Mouse (Mus musculus) heart, embryonic 13.5 days (tissue): ENCODE results near the gene Mrgprf. TPM values are rescaled to one million over a fixed set of nuclear protein-coding genes. Genes with fewer than 3 reads are reported as not detected.

Experiments
- ATAC-seq: fragments of 200-750 bp; cut with Nextera tagmentation; 2 replicates; pipeline ENCODE4 v1.8.0; 2017; ENCODE audit warnings: moderate TSS enrichment; ENCODE audit not compliant: insufficient number of reproducible peaks, low FRiP score, low TSS enrichment; ENCODE audit errors: extremely low read depth
- H3K27ac ChIP-seq: fragments of 300-500 bp; sonication (generic); replicated peaks from 2 replicates; pipeline ENCODE4 v1.5.1; 2015; ENCODE audit warnings: moderate library complexity, mild to moderate bottlenecking, inconsistent platforms
- H3K27me3 ChIP-seq: fragments of 300-500 bp; sonication (generic); replicated peaks from 2 replicates; pipeline ENCODE4 v1.6.1; 2015; ENCODE audit warnings: mild to moderate bottlenecking, inconsistent platforms
- H3K36me3 ChIP-seq: fragments of 300-500 bp; sonication (generic); 2 replicates; pipeline ENCODE4 v1.6.1; 2015; ENCODE audit warnings: mild to moderate bottlenecking, inconsistent platforms
- H3K4me1 ChIP-seq: fragments of 300-500 bp; sonication (generic); 2 replicates; pipeline ENCODE4 v1.6.1; 2015; ENCODE audit warnings: inconsistent platforms
- H3K4me2 ChIP-seq: fragments of 300-500 bp; sonication (generic); 2 replicates; pipeline ENCODE4 v1.6.1; 2015; ENCODE audit warnings: inconsistent platforms, mild to moderate bottlenecking, moderate library complexity
- H3K4me3 ChIP-seq: fragments of 300-500 bp; sonication (generic); 2 replicates; pipeline ENCODE4 v1.5.1; 2015; ENCODE audit warnings: moderate library complexity, mild to moderate bottlenecking, inconsistent platforms
- H3K9ac ChIP-seq: fragments of 300-500 bp; sonication (generic); 2 replicates; pipeline ENCODE4 v1.6.1; 2015; ENCODE audit warnings: inconsistent platforms, mild to moderate bottlenecking, moderate library complexity
- H3K9me3 ChIP-seq: fragments of 300-500 bp; sonication (generic); 2 replicates; pipeline ENCODE4 v1.6.1; 2016; ENCODE audit warnings: inconsistent platforms
- WGBS: fragments of 180-500 bp; shearing (Covaris S2); methylation state at CpG from one replicate; pipeline ENCODE4 v1.1.7; 2015; ENCODE audit warnings: mixed read lengths; 5-methylcytosine and 5-hydroxymethylcytosine counted together
- polyA plus RNA-seq: library from polyadenylated mRNA; unstranded; fragments of >200 nt; fragmentation: Nextera tagmentation; extraction: Ambion mirVana; gene quantifications from 2 replicates; pipeline ENCODE4 v1.2.1, GENCODE M21; 2015

Gene Mrgprf
- polyA plus RNA-seq, 1 experiment from 2014 or later: 0.25 TPM

GRCm38 (mm10) chr7:145301341-145302005 is 845 bp downstream of the Mrgprf start:
- WGBS: 77% methylated on average over 6 of the region's 6 CpGs
- ATAC-seq: no peak
- H3K9ac ChIP-seq: no peak overlapping the region
- no peak overlapping the region for H3K4me2 ChIP-seq
- peaks cover 19% of the 10 kb centered on the region for H3K4me1 ChIP-seq
- no peaks in the 10 kb centered on the region for H3K36me3 ChIP-seq
- H3K4me3 ChIP-seq: no peak overlapping the region
- H3K9me3 ChIP-seq: no peaks in the 10 kb centered on the region
- no peak overlapping the region for H3K27ac ChIP-seq
- H3K27me3 ChIP-seq: no peaks in the 10 kb centered on the region

- H3K9me3 ChIP-seq: no peaks in the 10 kb centered on the region
- H3K27ac ChIP-seq: peak overlapping the region; percentile 36; the same call in 1 of the 2 replicates
- peak overlapping the region; percentile 66 for H3K4me2 ChIP-seq
- 0 out of 2 replicates have a peak, but pooled peaks cover 2% of the 10 kb centered on the region for H3K27me3 ChIP-seq
- no peaks in the 10 kb centered on the region for H3K36me3 ChIP-seq
- peak; percentile 64; the same call in 1 of the 2 replicates for ATAC-seq
- peak overlapping the region; percentile 66 for H3K9ac ChIP-seq
- peaks cover 19% of the 10 kb centered on the region for H3K4me1 ChIP-seq
- peak overlapping the region; percentile 33 for H3K4me3 ChIP-seq
- 7% methylated on average over 20 of the region's 20 CpGs for WGBS
These were observed 2.1 kb downstream of the Mrgprf start for GRCm38 (mm10) chr7:145302488-145303285.

- no peak for ATAC-seq
- Histone ChIP-seq H3K4me1 (peaks cover 19% of the 10 kb centered on the region), H3K27ac (no peak overlapping the region), H3K4me2 (no peak overlapping the region), H3K4me3 (no peak overlapping the region), H3K36me3 (no peaks in the 10 kb centered on the region), H3K9me3 (no peaks in the 10 kb centered on the region), H3K9ac (no peak overlapping the region), H3K27me3 (0 out of 2 replicates have a peak, but pooled peaks cover 7% of the 10 kb centered on the region)
- WGBS: 70% methylated on average over 2 of the region's 2 CpGs
These were observed 3.5 kb downstream of the Mrgprf start for GRCm38 (mm10) chr7:145304153-145304552.

DNA sequence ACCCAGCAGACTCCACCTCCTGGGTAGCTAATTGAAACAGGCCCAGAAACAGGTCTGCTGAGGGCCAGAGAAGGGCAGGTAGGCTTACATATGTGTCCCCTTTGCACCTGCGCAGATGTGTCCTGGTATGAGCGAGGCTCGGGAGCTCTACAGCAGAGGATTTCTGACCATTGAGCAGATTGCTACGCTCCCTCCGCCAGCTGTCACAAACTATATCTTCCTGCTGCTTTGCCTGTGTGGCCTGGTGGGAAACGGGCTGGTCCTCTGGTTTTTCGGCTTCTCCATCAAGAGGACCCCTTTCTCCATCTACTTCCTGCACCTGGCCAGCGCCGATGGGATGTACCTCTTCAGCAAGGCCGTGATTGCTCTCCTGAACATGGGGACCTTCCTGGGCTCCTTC is 7.0 kb downstream of the Mrgprf start:
- Histone ChIP-seq H3K9ac (no peak overlapping the region), H3K27me3 (peaks cover 19% of the 10 kb centered on the region; the same call in 1 of the 2 replicates), H3K4me2 (no peak overlapping the region), H3K27ac (no peak overlapping the region), H3K4me1 (peaks cover 6% of the 10 kb centered on the region), H3K9me3 (no peaks in the 10 kb centered on the region), H3K4me3 (no peak overlapping the region), H3K36me3 (no peaks in the 10 kb centered on the region)
- ATAC-seq: no peak
- 82% methylated on average over 10 of the region's 10 CpGs for WGBS

DNA sequence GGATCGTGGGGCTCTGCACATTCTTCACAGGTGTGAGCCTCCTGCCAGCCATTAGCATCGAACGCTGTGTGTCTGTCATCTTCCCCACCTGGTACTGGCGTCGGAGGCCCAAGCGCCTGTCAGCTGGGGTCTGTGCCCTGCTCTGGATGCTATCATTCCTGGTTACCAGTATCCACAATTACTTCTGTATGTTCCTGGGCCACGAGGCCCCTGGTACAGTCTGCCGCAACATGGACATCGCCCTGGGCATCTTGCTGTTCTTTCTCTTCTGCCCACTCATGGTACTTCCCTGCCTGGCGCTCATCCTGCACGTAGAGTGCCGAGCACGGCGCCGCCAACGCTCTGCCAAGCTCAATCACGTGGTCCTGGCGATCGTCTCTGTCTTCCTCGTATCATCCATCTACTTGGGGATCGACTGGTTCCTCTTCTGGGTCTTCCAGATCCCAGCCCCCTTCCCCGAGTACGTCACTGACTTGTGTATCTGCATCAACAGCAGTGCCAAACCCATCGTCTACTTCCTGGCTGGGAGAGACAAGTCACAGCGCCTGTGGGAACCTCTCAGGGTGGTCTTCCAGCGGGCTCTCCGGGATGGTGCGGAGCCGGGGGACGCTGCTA is 7.5 kb downstream of the Mrgprf start:
- 0 out of 2 replicates have a peak overlapping the region, but pooled peaks have one; percentile 5 for H3K4me2 ChIP-seq
- 60% methylated on average over 30 of the region's 30 CpGs for WGBS

GRCm38 (mm10) chr7:145308866-145309265 is 8.2 kb downstream of the Mrgprf start:
- Histone ChIP-seq H3K27ac (no peak overlapping the region), H3K27me3 (peaks cover 19% of the 10 kb centered on the region; the same call in 1 of the 2 replicates), H3K4me2 (no peak overlapping the region), H3K4me3 (no peak overlapping the region), H3K9me3 (no peaks in the 10 kb centered on the region), H3K4me1 (no peaks in the 10 kb centered on the region; the same call in 1 of the 2 replicates), H3K9ac (no peak overlapping the region), H3K36me3 (no peaks in the 10 kb centered on the region)
- ATAC-seq: no peak
- WGBS: 47% methylated on average over 4 of the region's 4 CpGs

More for the DNA sequence above, 7.5 kb downstream of the Mrgprf start:
- H3K27ac ChIP-seq: no peak overlapping the region
- no peaks in the 10 kb centered on the region for H3K9me3 ChIP-seq
- no peak for ATAC-seq
- H3K4me1 ChIP-seq: peaks cover 1% of the 10 kb centered on the region
- H3K36me3 ChIP-seq: no peaks in the 10 kb centered on the region
- no peak overlapping the region for H3K4me3 ChIP-seq
- no peak overlapping the region for H3K9ac ChIP-seq
- H3K27me3 ChIP-seq: peaks cover 19% of the 10 kb centered on the region; the same call in 1 of the 2 replicates

DNA sequence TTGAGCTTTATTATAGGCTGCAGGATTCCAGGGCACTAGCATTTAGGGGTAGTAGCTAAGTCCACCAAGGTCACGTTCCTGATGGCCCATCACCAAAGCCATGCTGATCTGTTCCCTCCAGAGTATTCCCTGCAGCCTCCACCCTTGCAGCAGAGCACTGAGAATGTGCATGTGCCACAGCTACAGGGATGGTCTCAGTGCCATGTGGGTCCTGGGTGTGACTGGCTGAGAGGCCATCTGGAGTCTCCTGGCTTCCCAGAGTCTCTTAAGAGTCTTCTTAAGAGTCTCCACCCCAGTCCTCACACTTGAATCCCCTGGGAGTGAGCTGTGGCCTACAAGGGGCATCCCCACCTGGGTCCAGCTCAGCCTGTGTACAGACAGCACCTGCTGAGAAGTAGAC is 9.2 kb downstream of the Mrgprf start:
- H3K27me3 ChIP-seq: peaks cover 19% of the 10 kb centered on the region; the same call in 1 of the 2 replicates
- H3K9ac ChIP-seq: no peak overlapping the region
- H3K27ac ChIP-seq: no peak overlapping the region
- H3K4me2 ChIP-seq: no peak overlapping the region
- H3K9me3 ChIP-seq: no peaks in the 10 kb centered on the region
- H3K4me1 ChIP-seq: no peaks in the 10 kb centered on the region; the same call in 1 of the 2 replicates
- ATAC-seq: no peak
- H3K4me3 ChIP-seq: no peak overlapping the region
- H3K36me3 ChIP-seq: no peaks in the 10 kb centered on the region
- 60% methylated on average over 1 of the region's 1 CpGs for WGBS

DNA sequence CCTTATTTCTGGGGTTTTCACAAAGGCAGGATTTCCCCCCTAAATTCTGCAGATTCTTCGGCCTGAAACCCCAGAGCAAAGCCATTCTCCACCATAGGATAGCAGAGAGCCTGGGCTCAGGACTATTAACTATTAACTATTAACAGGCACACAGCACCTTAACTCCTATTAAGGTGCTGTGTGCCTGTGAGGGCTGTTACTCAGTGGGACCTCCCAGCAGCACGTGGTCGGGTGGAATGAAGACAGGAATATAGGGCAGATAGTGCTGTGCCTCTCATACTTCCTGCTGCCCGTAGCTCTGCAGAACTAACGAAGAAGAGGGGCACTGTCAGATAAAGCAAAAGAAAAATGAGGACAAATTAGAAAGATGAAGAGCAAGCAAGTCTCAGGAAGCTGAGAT is 9.9 kb downstream of the Mrgprf start:
- 55% methylated on average over 5 of the region's 5 CpGs for WGBS
- no peak overlapping the region for H3K4me3 ChIP-seq
- no peaks in the 10 kb centered on the region for H3K36me3 ChIP-seq
- peaks cover 19% of the 10 kb centered on the region; the same call in 1 of the 2 replicates for H3K27me3 ChIP-seq
- H3K9ac ChIP-seq: no peak overlapping the region
- H3K27ac ChIP-seq: no peak overlapping the region
- no peak for ATAC-seq
- H3K4me1 ChIP-seq: no peaks in the 10 kb centered on the region; the same call in 1 of the 2 replicates
- no peaks in the 10 kb centered on the region for H3K9me3 ChIP-seq
- no peak overlapping the region for H3K4me2 ChIP-seq

DNA sequence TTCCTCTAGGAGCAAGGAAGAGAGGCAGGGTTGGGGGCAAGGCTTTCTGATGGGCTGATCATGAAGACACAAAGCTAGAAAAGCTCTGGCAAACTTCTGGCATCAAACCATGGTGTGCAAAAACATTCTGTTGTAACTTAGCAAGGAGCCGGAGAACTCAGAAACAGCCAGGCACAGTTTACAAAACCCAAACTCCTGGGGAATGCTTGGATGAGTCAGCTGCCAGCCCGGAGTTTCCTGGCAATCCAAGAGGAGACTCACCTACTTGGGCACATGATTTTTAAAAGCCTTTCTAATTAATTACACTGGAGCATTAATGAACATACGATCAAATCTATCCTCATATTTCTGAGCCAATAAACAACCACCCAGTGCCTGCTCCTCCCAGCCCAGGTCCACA is 11.5 kb downstream of the Mrgprf start:
- Histone ChIP-seq H3K27ac (no peak overlapping the region), H3K9ac (no peak overlapping the region), H3K9me3 (no peaks in the 10 kb centered on the region), H3K4me1 (no peaks in the 10 kb centered on the region; the same call in 1 of the 2 replicates), H3K4me3 (no peak overlapping the region), H3K4me2 (no peak overlapping the region), H3K36me3 (no peaks in the 10 kb centered on the region), H3K27me3 (peaks cover 19% of the 10 kb centered on the region; the same call in 1 of the 2 replicates)
- ATAC-seq: no peak
- WGBS: 78% methylated on average over 3 of the region's 3 CpGs

GRCm38 (mm10) chr7:145314785-145315411 is 14.3 kb downstream of the Mrgprf start, which contains the start of gene Mrgprd:
Gene Mrgprd (plus strand): TSS chr7:145314835.
- 87% methylated on average over 6 of the region's 6 CpGs for WGBS
- H3K4me1 ChIP-seq: no peaks in the 10 kb centered on the region
- no peak for ATAC-seq

GRCm38 (mm10) chr7:145317522-145317921 is 16.9 kb downstream of the Mrgprf start:
- 68% methylated on average over 4 of the region's 4 CpGs for WGBS
- ATAC-seq: no peak
- Histone ChIP-seq H3K9ac (no peak overlapping the region), H3K27me3 (no peaks in the 10 kb centered on the region), H3K4me2 (no peak overlapping the region), H3K27ac (no peak overlapping the region), H3K36me3 (no peaks in the 10 kb centered on the region), H3K9me3 (no peaks in the 10 kb centered on the region), H3K4me3 (no peak overlapping the region), H3K4me1 (no peaks in the 10 kb centered on the region)

More at GRCm38 (mm10) chr7:145314785-145315411, 14.3 kb downstream of the Mrgprf start, which contains the start of gene Mrgprd:
- Histone ChIP-seq H3K9ac (no peak within 1 kb of the TSS), H3K9me3 (no peaks in the 10 kb centered on the region), H3K4me2 (no peak within 1 kb of the TSS), H3K27me3 (peaks cover 12% of the 10 kb centered on the region; the same call in 1 of the 2 replicates), H3K36me3 (no peaks in the 10 kb centered on the region), H3K4me3 (no peak within 1 kb of the TSS), H3K27ac (no peak within 1 kb of the TSS)
